Mouse (Mus musculus): ENCODE results near the gene Nav2.

Gene Nav2

DNA sequence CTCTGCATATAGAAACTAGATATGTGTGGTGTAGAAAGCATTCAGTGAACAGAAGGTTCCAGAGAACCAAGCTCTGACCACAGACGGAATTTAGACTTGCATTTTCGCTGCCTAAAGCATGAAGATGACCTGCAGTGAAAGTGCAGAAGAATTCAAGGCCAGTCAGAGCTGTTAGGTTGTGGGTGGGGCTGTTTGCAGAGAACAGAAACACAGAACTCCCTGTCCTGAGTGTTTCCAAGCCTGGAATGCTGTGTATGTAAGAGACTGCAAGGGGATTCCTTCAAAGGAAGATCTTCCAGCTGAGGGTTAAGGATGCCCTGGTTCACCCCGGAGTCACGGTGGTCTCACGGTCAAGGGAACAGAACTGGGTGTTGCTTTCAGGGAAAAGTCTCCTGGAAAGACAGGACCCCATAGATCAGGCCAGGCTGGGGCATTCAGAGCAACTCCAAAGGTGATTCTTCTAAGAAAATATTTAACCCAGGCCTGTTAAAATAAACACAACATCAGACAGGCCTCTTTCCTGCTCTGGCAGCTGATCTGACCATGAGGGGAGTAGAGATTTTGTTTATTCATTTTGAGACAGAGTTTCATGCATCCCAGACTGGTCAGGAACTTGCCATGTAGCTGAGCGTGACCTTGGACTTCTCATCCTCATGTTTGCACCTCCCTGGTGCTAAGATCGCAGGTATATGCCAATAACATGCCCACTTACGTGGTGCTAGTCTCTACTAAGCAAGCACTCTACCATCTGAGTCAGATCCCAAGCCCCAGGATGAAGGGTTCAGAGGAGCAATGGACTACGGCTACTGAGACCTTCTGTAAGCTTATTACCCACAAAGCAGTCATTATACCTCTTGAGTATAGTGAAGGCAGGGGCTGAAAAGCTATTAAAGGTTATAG is 568.8 kb downstream of the Nav2 start:
- in situ Hi-C loops (cut with MboI; ENCODE audit: low pct_unique_long_range_greater_than_20kb in 1 of 2, low sequenced_read_pairs in 2 of 2, unreplicated experiment in 1 of 2): no loop called here

DNA sequence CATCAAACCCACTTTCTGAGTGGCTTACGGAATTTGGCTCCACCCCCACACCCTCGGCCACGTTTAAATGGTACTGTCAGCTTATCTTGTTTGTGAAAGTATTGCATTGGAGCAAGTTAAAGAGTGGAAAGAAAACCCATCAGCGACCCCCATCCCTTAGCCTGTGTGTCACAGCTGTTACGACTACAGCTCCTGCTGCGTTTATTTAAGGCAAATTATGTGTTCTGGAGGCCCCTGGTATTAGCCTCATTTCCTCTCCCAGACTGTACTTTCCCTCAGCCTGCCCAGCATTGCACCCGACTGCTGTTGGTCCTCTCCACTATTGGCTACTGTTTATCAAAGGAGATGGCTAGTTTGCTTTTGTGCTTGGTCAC is 569.4 kb downstream of the Nav2 start:
- in situ Hi-C loops (cut with MboI; ENCODE audit: low pct_unique_long_range_greater_than_20kb in 1 of 2, low sequenced_read_pairs in 2 of 2, unreplicated experiment in 1 of 2): no loop called here

DNA sequence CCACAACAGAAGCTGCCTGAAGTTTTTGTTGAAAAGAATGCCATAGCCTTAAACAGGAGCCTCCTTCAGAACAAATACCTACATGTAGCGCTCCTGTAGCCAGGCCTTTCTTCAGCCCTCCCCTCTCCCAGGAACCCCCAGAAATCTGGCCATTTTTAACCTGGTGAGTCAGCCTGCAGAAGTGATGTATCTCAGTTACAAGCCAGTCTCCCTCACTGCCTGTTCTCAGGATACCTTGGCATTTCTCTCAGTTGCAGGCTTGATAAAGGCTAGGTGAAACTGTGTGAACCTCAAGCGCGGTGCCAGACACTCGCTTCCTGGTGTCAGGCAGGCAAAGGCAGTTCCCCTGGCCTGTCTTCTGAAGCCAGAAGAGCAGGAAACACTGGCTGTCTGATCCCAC is 570.4 kb downstream of the Nav2 start:
- in situ Hi-C loops (cut with MboI; ENCODE audit: low pct_unique_long_range_greater_than_20kb in 1 of 2, low sequenced_read_pairs in 2 of 2, unreplicated experiment in 1 of 2): no loop called here

DNA sequence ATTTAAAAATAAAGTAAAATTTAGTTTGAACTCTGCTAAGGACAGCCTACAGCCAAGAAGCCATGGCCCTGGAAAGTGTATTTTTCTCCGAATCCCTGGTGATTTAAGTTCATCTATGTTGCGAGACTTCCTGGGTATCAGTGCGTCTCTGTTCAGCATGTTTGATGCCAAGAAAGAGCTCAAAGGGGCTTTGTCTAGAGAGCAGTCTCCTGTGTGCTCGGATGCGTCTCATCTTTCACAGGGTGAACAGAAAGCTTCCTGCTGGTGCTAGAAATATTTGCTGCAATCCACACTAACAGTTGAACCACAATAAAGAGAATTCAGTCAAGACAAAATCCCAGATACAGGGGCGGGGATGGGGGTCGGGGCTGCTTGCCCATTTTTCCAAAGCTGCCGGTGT is 572.4 kb downstream of the Nav2 start:
- in situ Hi-C loops (cut with MboI; ENCODE audit: low pct_unique_long_range_greater_than_20kb in 1 of 2, low sequenced_read_pairs in 2 of 2, unreplicated experiment in 1 of 2): no loop called here

DNA sequence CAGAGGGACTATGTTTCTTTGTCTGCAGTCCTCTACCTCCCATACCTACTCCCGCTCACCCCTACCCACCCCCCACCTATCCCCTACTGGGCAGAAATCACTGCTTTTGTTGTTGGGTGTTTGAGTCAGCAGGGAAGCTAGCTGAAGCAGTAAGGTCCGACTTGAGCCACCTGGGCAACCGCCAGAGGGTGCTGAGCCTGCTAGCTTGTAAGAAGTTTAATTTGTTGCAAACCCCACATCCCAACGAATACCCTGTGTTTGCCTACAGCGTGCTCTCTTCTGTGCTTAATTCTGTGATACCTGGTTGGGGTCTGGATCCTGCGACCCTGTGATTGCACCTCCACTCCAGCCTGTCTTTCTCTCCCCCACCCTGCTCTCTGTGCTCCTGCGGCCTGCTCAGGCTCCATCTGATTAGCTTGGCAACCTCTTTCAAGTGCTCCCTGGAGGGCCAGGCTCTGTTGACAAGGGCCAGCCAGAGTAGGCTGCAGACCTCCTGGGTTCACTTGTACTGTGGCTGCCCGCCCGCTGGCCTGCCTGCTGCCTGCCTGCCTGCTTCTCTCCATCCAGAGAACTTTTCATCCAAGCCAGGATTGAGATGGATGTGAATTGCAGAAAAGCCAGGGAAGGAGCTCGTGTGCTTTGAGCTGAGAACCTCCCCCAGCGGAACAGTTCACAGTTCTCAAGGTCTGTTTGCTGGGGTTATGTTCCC is 575.7 kb downstream of the Nav2 start:
- in situ Hi-C loops (cut with MboI; ENCODE audit: low pct_unique_long_range_greater_than_20kb in 1 of 2, low sequenced_read_pairs in 2 of 2, unreplicated experiment in 1 of 2): no loop called here

DNA sequence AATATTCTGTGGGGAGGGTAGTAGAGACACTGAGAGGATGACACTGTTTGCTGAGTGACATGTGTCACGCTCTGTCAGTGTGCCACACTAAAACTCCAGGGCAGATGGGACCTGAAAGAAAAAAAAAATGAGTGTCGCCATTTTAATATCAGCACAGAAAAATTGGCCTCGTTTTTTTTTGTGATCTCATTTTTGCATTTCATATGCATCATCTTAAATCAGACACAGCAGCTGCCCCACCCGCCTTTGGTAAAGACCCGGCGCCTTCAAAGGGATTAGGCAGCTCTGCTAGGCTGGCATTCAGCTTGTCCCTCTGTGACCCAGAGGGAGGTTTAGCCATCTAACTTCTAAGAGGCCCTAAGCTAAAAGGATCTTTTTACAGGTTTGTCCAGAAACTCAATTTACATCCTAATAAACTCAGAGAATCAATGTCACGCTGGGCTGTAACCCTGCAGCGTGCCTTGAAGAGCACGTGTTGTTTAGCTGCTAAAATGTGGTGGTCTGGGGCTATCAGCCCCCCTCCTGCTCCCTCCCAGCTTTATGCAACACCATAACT is 576.9 kb downstream of the Nav2 start:
- in situ Hi-C loops (cut with MboI; ENCODE audit: low pct_unique_long_range_greater_than_20kb in 1 of 2, low sequenced_read_pairs in 2 of 2, unreplicated experiment in 1 of 2): no loop called here

DNA sequence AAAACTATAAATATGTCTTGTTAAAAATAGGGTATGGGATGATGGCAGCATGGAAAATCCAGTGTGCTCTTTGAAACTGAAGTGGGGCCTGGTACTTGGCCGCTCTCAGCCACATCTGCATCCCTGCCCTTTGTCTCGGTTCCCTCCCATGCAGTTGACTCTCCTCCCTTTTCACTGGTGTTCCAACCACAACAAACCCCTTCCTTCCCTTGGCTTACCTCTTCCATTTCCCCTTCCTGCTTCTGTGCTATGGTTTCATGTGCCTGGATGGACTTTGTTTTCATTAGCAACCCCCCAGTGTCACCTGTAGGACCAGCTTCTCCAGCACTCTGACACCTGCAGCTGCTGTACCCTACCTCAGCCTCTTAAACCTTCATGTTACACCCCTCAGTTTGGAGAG is 578.8 kb downstream of the Nav2 start:
- in situ Hi-C loops (cut with MboI; ENCODE audit: low pct_unique_long_range_greater_than_20kb in 1 of 2, low sequenced_read_pairs in 2 of 2, unreplicated experiment in 1 of 2): no loop called here

DNA sequence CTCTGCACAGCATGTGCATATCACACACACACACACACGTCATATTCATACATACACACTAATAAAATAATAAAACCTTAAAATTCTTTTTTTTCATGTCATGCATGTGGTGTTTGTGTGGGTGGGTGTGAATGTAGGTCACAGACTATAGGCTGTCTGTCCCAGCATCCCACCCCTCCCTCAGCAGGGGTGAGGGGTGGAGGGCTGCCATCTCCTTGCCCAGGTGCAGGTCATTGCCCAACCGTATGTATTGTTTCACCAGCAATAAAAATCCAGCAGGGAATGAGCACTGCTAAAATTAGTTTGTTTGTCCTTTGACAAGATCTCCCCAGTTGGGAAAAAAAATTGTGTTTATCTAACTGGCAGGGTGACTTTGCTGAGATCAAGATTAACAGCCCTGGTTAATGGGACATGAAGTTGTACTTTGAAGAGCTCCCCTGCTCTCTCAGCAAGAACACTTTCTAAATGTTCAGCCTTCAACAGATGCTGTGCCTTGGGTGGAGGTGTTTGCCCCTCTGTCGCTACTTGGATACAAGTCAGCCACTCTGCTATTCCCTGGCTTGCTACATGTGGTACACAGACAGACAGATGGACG is 580.1 kb downstream of the Nav2 start:
- in situ Hi-C loops (cut with MboI; ENCODE audit: low pct_unique_long_range_greater_than_20kb in 1 of 2, low sequenced_read_pairs in 2 of 2, unreplicated experiment in 1 of 2): no loop called here

DNA sequence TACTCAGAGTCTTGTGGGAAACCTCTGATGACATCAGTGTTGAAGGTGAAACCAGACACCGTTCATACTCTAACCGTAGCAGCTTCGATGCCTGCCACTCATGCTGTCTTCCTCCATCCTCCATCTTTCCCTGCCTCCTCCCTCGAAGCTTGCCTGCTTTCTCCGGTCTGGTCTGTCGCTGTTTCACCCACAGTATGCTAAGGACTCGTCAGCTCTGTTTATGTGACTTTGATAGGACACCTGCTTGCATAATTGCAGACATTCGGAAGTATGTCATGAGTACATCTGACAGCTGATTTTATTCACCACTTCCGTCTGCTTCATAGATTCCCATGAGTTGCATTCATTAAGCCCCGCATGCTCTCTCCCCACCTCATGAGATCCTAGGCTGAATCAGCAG is 582.3 kb downstream of the Nav2 start:
- in situ Hi-C loops (cut with MboI; ENCODE audit: low pct_unique_long_range_greater_than_20kb in 1 of 2, low sequenced_read_pairs in 2 of 2, unreplicated experiment in 1 of 2): no loop called here

DNA sequence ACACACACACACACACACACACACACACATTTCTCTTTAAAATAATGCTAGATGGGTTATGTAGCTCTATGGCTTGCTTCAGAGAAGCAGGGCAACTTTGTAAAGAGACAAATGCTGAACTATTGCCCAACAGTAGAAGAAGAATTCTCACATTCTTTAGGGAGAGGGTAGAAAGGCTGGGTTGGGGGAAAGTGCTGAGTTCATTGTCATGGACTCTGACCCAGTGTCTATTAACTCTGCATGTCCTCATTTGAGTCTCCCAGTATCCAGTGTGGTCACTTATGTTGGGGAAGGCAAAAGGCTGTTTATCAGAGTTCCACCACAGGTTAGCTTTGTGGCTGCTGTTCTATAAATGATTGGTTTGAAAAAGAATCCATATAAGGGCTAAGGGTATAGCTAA is 584.1 kb downstream of the Nav2 start:
- in situ Hi-C loops (cut with MboI; ENCODE audit: low pct_unique_long_range_greater_than_20kb in 1 of 2, low sequenced_read_pairs in 2 of 2, unreplicated experiment in 1 of 2): no loop called here

DNA sequence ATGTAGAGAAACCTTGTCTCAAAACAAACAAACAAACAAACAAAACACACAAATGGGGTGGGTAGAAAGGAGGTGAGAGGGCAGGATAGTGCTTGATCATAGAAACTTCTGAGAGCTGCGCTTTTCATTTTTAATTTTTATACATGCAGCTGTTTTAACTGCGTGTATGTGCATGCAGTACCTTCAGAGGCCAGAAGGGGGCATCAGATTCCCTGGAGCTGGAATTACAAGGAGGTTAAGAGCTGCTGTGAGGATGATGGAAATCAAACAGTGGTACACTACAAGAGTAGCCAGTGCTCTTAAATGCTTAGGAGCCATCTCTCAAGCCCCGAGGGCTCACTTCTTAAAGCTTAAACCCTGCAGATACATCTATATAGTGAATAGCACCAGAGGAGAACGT is 584.7 kb downstream of the Nav2 start:
- in situ Hi-C loops (cut with MboI; ENCODE audit: low pct_unique_long_range_greater_than_20kb in 1 of 2, low sequenced_read_pairs in 2 of 2, unreplicated experiment in 1 of 2): no loop called here

DNA sequence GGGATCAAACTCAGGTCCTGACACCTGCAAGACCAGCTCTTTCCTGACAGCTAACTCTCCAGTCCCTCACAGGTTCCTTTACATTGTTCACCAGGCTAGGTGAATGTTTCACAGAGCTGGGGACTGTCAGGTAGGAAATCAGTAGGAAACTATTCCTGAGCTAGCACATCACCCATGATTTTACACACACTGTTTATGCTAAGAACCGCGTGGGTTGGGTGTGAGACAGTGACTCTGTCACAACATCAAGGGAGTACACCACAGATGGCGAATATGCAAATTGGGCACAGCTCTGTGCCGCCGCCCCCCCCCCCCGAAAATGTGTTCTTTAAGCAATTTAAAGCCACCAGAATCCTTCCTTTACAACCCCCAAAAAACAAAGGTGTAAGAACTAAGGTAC is 586.1 kb downstream of the Nav2 start:
- in situ Hi-C loops (cut with MboI; ENCODE audit: low pct_unique_long_range_greater_than_20kb in 1 of 2, low sequenced_read_pairs in 2 of 2, unreplicated experiment in 1 of 2): loop anchor here in 1 of 2 experiments (5.0 kb wide), 2 partner anchors 43 to 108 kb away; no protein-coding TSS in a partner anchor

DNA sequence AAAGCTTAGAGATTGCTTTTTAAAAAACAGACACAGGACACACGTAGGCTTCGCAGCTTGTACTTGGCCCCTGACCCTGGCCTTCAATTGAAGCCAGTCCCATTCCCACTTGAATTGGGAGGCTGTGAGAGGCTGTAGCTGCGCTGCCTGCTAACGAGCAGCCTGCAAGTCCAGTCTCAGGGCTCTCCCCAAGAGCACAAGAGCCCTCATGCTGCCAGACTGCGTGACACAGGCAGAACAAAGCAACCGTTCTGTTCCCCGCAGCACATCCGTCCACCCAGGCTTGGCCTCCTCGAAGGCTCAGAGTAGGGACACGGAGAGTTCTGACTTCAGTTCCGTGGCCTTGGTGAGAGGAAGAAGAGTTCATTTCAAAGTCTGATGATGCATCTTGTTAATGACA is 587.6 kb downstream of the Nav2 start:
- in situ Hi-C loops (cut with MboI; ENCODE audit: low pct_unique_long_range_greater_than_20kb in 1 of 2, low sequenced_read_pairs in 2 of 2, unreplicated experiment in 1 of 2): loop anchor here in 1 of 2 experiments (5.0 kb wide), 2 partner anchors 41 to 106 kb away; no protein-coding TSS in a partner anchor

DNA sequence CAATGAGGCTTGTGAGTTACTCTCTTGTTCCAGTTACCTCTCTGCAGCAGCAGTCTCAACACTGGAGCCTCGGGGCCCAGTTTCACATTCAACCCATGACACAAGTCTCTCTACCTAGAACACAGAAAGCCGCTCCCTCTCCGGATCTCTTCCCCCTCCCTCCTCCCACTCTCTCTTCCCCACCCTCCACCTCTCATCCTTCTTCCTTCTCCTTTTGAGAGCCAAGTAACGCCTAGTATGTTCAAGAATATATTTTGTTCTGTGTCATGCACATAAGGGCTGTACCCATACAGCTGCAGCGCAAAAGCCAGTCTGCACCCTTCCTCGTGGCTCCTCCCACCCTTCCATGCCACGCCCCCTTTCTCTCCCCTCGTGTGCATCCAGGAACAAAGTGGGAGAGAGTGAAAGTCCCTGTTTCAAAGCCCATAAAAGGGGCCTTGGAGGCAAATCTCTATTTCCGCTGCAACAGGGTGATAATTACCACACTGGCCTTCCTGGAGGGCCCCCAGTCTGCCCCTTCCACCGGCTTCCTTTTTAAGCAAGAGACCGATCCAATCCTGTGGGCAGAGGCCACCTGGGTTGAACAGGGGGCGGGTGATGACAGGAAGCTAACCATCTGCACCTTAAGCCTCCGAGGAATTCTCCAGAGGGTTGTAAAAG is 588.4 kb downstream of the Nav2 start:
- in situ Hi-C loops (cut with MboI; ENCODE audit: low pct_unique_long_range_greater_than_20kb in 1 of 2, low sequenced_read_pairs in 2 of 2, unreplicated experiment in 1 of 2): loop anchor here in 1 of 2 experiments (5.0 kb wide), 2 partner anchors 40 to 105 kb away; no protein-coding TSS in a partner anchor

DNA sequence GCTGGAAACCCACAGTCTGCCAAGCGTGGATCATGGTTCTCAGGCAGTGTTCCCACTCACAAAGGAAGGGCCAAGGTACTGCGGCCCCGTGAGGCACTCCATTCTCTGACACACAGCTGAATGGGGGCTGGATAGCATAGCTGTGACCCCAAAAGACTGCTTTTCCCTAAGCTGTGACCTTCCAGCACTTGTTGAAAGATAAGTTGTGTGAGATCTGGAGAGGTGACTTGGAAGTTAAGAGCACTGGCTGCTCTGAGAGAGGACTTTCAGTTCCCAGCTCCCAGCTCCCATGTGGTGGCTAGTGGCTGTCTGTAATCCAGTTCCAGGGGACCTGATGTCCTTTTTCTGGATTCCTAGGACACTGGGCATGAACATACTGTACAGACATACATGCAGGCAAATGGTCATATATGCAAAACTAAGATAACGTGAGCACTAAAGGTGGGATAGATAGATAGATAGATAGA is 588.9 kb downstream of the Nav2 start:
- in situ Hi-C loops (cut with MboI; ENCODE audit: low pct_unique_long_range_greater_than_20kb in 1 of 2, low sequenced_read_pairs in 2 of 2, unreplicated experiment in 1 of 2): loop anchor here in 1 of 2 experiments (5.0 kb wide), 2 partner anchors 40 to 105 kb away; no protein-coding TSS in a partner anchor

DNA sequence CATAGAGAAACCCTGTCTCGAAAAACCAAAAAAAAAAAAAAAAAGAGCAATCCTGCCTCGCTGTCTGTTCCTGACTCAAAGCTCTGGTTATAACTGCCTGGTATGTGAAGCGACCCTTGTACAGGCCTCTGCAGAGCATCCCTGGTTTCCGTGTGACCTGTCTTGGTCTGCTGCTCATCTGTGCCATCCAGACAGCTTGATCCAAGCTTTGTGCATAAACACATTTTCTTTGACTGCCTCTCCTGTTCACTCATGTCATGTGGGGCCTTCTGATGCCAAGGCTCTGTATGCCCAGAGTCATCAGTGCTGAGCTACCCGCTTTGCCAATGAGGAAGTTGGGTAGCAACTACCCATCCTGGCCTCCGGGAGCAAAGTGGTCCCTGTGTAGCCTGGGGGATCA is 591.1 kb downstream of the Nav2 start:
- in situ Hi-C loops (cut with MboI; ENCODE audit: low pct_unique_long_range_greater_than_20kb in 1 of 2, low sequenced_read_pairs in 2 of 2, unreplicated experiment in 1 of 2): loop anchor here in 1 of 2 experiments (5.0 kb wide), 2 partner anchors 38 to 103 kb away; no protein-coding TSS in a partner anchor

DNA sequence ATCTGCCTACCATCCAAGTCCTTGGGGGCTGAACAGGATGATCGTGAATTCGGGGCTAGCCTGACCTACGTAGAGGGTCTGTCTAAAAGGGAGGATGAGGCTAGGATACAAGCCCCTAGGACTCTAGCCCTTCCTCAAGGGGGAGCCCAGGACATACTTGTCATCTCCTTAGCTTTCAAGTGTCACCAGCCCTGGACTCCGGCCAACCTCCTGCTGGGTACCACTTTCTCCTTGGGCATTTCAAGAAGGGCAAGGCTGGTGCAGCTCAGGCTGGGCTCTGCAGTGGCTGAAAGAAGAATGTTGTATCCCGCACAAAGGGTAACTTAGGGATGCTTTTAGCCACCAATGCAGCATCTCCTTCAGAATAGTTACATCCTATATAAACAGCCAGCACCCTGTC is 592.4 kb downstream of the Nav2 start:
- in situ Hi-C loops (cut with MboI; ENCODE audit: low pct_unique_long_range_greater_than_20kb in 1 of 2, low sequenced_read_pairs in 2 of 2, unreplicated experiment in 1 of 2): no loop called here

DNA sequence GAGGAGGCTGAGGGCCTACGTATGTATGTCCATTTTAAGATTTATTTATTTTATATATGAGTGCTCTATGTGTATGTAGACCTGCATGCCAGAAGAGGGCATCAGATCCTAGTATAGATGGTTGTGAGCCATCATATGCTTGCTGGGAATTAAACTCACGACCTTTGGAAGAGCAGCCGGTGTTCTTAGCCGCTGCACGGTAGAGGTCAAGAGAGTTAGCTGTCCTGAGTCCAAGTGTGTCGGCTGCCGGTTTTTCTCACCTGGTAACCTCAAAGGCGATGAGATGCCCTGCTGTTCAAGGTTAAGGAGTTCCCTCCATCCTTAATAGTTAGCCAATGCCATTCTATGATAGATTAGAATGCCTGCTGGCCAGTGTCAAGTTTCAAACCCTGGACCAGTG is 594.9 kb downstream of the Nav2 start:
- in situ Hi-C loops (cut with MboI; ENCODE audit: low pct_unique_long_range_greater_than_20kb in 1 of 2, low sequenced_read_pairs in 2 of 2, unreplicated experiment in 1 of 2): no loop called here

Measured in mouse embryonic stem cell (cell line).